Mouse (Mus musculus) bone marrow, adult 2 months (tissue): ENCODE data around the gene Abca7.

Experiments used
- CTCF ChIP-seq: fragments of 200-500 bp; IDR thresholded peaks from 2 replicates; pipeline ENCODE4 v1.5.1; 2011; ENCODE audit warnings: low read length, control low read depth; ENCODE audit not compliant: control insufficient read depth, insufficient read depth
- POLR2A ChIP-seq: fragments of 200-500 bp; IDR thresholded peaks from 2 replicates; pipeline ENCODE4 v1.6.1; 2011; ENCODE audit warnings: low read depth, mild to moderate bottlenecking, control low read depth, low read length, borderline replicate concordance; ENCODE audit not compliant: control insufficient read depth

- TF ChIP-seq POLR2A (no peak), CTCF (no peak)
Measured at GRCm38 (mm10) chr10:80016931-80017330, 20.6 kb downstream of the Abca7 start.
